Mouse (Mus musculus) limb, embryonic 12.5 days (tissue): Measurements from ENCODE around the gene Gm29609. TPM values are rescaled to one million over a fixed set of nuclear protein-coding genes. Genes with fewer than 3 reads are reported as not detected.

Source experiments
- ATAC-seq: fragments of 200-750 bp; cut with Nextera tagmentation; 2 replicates; pipeline ENCODE4 v1.8.0; 2017; ENCODE audit warnings: low read depth, moderate TSS enrichment; ENCODE audit not compliant: insufficient number of reproducible peaks, insufficient read depth, low FRiP score, low TSS enrichment
- H3K27ac ChIP-seq: fragments of 300-500 bp; sonication (generic); 2 replicates; pipeline ENCODE4 v1.5.1; 2016; ENCODE audit warnings: mild to moderate bottlenecking, moderate library complexity
- H3K27me3 ChIP-seq: fragments of 300-500 bp; sonication (generic); 2 replicates; pipeline ENCODE4 v1.6.1; 2016; ENCODE audit warnings: mild to moderate bottlenecking, moderate library complexity
- H3K36me3 ChIP-seq: fragments of 300-500 bp; sonication (generic); 2 replicates; pipeline ENCODE4 v1.6.1; 2016; ENCODE audit warnings: mild to moderate bottlenecking, moderate library complexity
- H3K4me1 ChIP-seq: fragments of 300-500 bp; sonication (generic); replicated peaks from 2 replicates; pipeline ENCODE4 v1.6.1; 2016
- H3K4me2 ChIP-seq: fragments of 300-500 bp; sonication (generic); 2 replicates; pipeline ENCODE4 v1.6.1; 2016; ENCODE audit warnings: mild to moderate bottlenecking, moderate library complexity
- H3K4me3 ChIP-seq: fragments of 300-500 bp; sonication (generic); replicated peaks from 2 replicates; pipeline ENCODE4 v1.5.1; 2016; ENCODE audit warnings: mild to moderate bottlenecking
- H3K9ac ChIP-seq: fragments of 300-500 bp; sonication (generic); replicated peaks from 2 replicates; pipeline ENCODE4 v1.6.1; 2016; ENCODE audit warnings: mild to moderate bottlenecking, moderate library complexity
- H3K9me3 ChIP-seq: fragments of 300-500 bp; sonication (generic); 2 replicates; pipeline ENCODE4 v1.6.1; 2016; ENCODE audit warnings: mild to moderate bottlenecking, moderate library complexity
- WGBS: fragments of 180-500 bp; shearing (Covaris S2); methylation state at CpG from one replicate; pipeline ENCODE4 v1.1.7; 2016; 5-methylcytosine and 5-hydroxymethylcytosine counted together
- polyA plus RNA-seq: library from polyadenylated mRNA; unstranded; fragments of >200 nt; fragmentation: Nextera tagmentation; extraction: Ambion mirVana; gene quantifications from 2 replicates; pipeline ENCODE4 v1.2.1, GENCODE M21; 2016

The Gm29609 gene
- polyA plus RNA-seq, 1 experiment from 2014 or later, result 0.80 TPM

DNA sequence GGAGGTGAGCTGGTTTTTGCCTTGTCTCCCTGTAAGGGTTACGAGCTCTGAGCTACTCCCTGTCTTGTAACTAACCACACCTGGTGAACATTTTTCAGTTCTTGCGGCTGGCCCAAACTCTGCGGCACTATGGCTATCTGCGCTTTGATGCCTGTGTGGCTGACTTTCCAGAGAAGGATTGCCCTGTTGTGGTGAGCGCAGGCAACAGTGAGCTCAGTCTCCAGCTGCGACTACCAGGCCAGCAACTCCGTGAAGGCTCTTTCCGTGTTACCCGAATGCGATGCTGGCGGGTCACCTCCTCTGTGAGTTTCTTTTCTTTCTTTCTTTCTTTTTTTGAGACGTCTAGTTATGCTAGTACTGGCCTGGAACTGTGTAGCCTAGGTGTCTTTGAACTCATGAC, 17.4 kb upstream of the Gm29609 start:
- 91% methylated on average over 12 of the region's 12 CpGs for WGBS
- Histone ChIP-seq H3K27ac (no peak overlapping the region), H3K4me1 (peaks cover 23% of the 10 kb centered on the region), H3K9me3 (peaks cover 5% of the 10 kb centered on the region), H3K27me3 (no peaks in the 10 kb centered on the region), H3K4me3 (0 out of 2 replicates have a peak overlapping the region, but pooled peaks have one; percentile 1), H3K36me3 (peaks cover 65% of the 10 kb centered on the region), H3K4me2 (no peak overlapping the region), H3K9ac (no peak overlapping the region)
- ATAC-seq, result no peak

GRCm38 (mm10) chr5:31196207-31196606, 16.5 kb upstream of the Gm29609 start:
- 92% methylated on average over 10 of the region's 10 CpGs for WGBS
- peaks cover 68% of the 10 kb centered on the region for H3K36me3 ChIP-seq
- no peak overlapping the region for H3K27ac ChIP-seq
- H3K27me3 ChIP-seq, result no peaks in the 10 kb centered on the region
- no peak for ATAC-seq
- H3K9ac ChIP-seq, result no peak overlapping the region
- no peak overlapping the region for H3K4me2 ChIP-seq
- peaks cover 5% of the 10 kb centered on the region for H3K9me3 ChIP-seq
- peaks cover 29% of the 10 kb centered on the region for H3K4me1 ChIP-seq
- no peak overlapping the region for H3K4me3 ChIP-seq

DNA sequence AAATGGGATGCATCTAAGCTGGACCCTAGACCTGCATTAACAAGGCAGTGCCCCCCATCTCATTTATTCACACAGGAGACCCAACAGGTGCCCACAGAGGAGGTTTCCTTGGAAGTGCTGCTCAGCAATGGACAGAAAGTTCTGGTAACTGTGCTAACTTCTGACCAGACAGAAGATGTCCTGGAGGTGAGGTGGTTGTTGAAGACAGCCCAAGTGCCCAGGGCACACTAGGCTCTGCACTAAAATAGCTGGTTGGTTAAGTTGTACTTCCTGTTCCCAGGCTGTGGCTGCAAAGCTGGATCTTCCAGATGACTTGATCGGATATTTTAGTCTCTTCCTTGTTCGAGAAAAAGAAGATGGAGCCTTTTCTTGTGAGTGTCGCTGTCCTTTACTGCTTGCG, 16.0 kb upstream of the Gm29609 start:
- WGBS, result 93% methylated on average over 4 of the region's 4 CpGs
- Histone ChIP-seq H3K27ac (no peak overlapping the region), H3K9me3 (peaks cover 5% of the 10 kb centered on the region), H3K4me2 (no peak overlapping the region), H3K27me3 (no peaks in the 10 kb centered on the region), H3K9ac (no peak overlapping the region), H3K36me3 (peaks cover 71% of the 10 kb centered on the region), H3K4me3 (no peak overlapping the region), H3K4me1 (peaks cover 24% of the 10 kb centered on the region)
- ATAC-seq, result no peak

- Histone ChIP-seq H3K27me3 (no peaks in the 10 kb centered on the region), H3K27ac (no peak overlapping the region), H3K9me3 (no peaks in the 10 kb centered on the region), H3K36me3 (peaks cover 71% of the 10 kb centered on the region), H3K4me3 (peak overlapping the region; percentile 87), H3K9ac (no peak overlapping the region), H3K4me2 (peak overlapping the region; percentile 88), H3K4me1 (peaks cover 19% of the 10 kb centered on the region)
- ATAC-seq, result no peak
- WGBS, result 91% methylated on average over 16 of the region's 16 CpGs
Observed at GRCm38 (mm10) chr5:31194486-31195485, 15.1 kb upstream of the Gm29609 start.

DNA sequence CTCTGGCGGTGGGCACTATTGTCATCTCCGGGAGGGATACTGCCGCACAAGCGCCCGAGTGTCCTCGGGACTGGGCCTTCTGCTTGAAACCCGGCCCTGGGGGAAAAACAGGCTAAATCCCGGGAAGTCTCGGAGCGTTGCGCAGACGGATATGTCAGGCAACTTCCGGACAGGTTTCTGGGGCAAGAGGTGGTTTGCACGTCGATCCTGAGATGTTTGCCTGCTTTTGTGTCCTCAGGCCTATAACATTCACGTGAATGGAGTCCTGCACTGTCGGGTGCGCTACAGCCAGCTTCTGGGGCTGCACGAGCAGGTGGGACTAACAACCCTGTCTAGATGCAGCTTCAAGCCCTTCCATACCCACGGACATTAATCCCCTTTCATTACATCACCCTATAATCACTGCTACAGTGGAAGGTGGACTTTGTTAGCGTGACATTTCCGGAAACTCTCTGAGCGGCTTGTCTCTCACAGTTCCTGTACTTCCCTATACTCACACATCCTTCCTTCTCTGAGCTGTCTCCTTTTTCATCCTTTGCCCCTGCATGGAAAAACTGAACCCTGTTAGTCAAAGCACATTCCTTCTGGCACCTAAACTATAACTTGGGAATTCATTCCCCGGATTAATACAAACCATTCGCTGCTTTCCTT, 14.0 kb upstream of the Gm29609 start:
- peaks cover 69% of the 10 kb centered on the region for H3K36me3 ChIP-seq
- WGBS, result 12% methylated on average over 25 of the region's 25 CpGs
- no peak for ATAC-seq
- peak overlapping the region; percentile 87 for H3K9ac ChIP-seq
- H3K4me1 ChIP-seq, result peaks cover 19% of the 10 kb centered on the region
- H3K27me3 ChIP-seq, result no peaks in the 10 kb centered on the region
- H3K9me3 ChIP-seq, result no peaks in the 10 kb centered on the region
- peak overlapping the region; percentile 87 for H3K4me3 ChIP-seq
- H3K27ac ChIP-seq, result peak overlapping the region; percentile 86
- H3K4me2 ChIP-seq, result peak overlapping the region; percentile 88

- Histone ChIP-seq H3K4me3 (peak within 1 kb of the TSS; percentile 87), H3K4me2 (peak within 1 kb of the TSS; percentile 88), H3K4me1 (peaks cover 19% of the 10 kb centered on the region), H3K36me3 (peaks cover 69% of the 10 kb centered on the region), H3K9ac (peak within 1 kb of the TSS; percentile 87), H3K27ac (peak within 1 kb of the TSS; percentile 86), H3K27me3 (no peaks in the 10 kb centered on the region), H3K9me3 (no peaks in the 10 kb centered on the region)
- ATAC-seq, result peak; percentile 96
- under 1% methylated on average over 48 of the region's 48 CpGs for WGBS
Observed at GRCm38 (mm10) chr5:31192939-31193630, 13.4 kb upstream of the Gm29609 start, which contains the start of the genes Snx17 and Eif2b4. Gene Snx17 (plus strand): TSS chr5:31193227. Gene Eif2b4 (minus strand): TSS chr5:31193430.

DNA sequence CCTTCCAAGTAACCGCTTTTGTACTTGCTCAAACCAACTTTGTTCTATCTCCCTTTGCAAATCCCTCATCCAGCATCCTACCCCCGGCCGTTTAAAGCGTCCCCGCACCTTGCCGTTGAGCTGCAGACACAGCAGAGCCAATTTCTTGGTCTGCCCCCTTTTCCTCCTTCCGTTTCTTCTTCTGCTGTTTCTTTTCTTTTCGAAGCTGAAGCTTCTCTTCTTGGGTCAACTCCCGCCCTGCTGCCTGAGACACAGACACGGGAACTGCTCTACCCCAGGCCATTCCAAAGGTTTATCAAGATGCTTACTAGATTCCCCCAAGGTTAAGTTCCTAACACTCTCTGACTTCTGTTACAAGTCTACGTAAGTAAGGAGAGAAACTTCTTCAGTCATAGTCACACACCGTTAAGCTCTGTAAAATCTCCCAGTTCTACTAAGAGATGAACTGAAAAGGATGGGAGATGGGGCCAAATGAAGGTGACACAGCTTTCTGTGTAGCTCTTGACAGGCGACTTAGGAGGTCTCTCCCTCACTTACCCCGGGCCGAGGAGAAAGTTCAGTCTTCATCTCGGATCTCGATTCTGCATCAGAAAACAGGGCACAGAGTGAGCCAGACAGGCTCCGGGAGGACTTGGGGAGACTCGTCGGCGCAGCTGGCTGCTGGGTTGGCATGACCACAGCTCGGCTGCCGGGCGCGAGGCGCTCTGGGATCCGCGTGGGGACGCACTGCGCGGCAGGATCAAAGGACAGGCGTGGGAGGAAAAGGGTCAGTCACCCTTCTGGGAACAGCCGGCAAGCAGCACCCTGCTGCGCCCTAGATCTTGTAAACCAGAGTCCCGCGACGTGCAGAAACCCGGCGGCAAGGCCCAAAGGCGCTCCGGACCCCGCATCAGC, 12.6 kb upstream of the Gm29609 start:
- Histone ChIP-seq H3K9ac (peak overlapping the region; percentile 87), H3K27ac (peak overlapping the region; percentile 80), H3K4me3 (peak overlapping the region; percentile 87), H3K4me2 (peak overlapping the region; percentile 88), H3K27me3 (no peaks in the 10 kb centered on the region), H3K9me3 (no peaks in the 10 kb centered on the region), H3K36me3 (peaks cover 69% of the 10 kb centered on the region), H3K4me1 (peaks cover 19% of the 10 kb centered on the region)
- 13% methylated on average over 42 of the region's 42 CpGs for WGBS
- peak; percentile 46 for ATAC-seq

DNA sequence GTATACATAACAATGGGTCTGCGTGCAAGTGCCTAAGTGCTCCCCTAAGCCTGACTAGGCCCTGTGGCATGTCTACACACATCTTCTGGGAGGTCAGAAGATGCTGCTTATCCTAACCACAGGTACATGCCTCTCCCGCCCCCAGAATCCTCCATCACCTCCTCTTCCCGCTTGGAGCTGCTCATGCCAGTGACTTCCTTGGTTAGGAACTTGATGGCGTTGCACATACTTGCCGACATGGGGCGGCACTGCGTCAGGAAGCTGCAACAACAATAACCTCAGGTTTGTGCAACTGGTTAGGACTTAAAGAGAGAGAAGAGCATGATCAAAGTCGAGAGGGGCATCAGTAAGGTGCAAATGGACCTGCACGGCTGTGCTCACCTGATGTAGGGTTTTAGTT, 10.5 kb upstream of the Gm29609 start:
- 90% methylated on average over 9 of the region's 9 CpGs for WGBS
- no peaks in the 10 kb centered on the region for H3K9me3 ChIP-seq
- no peak overlapping the region for H3K27ac ChIP-seq
- peaks cover 19% of the 10 kb centered on the region for H3K4me1 ChIP-seq
- no peaks in the 10 kb centered on the region for H3K27me3 ChIP-seq
- no peak overlapping the region for H3K9ac ChIP-seq
- H3K4me2 ChIP-seq, result no peak overlapping the region
- H3K36me3 ChIP-seq, result peaks cover 56% of the 10 kb centered on the region
- H3K4me3 ChIP-seq, result no peak overlapping the region
- ATAC-seq, result no peak

DNA sequence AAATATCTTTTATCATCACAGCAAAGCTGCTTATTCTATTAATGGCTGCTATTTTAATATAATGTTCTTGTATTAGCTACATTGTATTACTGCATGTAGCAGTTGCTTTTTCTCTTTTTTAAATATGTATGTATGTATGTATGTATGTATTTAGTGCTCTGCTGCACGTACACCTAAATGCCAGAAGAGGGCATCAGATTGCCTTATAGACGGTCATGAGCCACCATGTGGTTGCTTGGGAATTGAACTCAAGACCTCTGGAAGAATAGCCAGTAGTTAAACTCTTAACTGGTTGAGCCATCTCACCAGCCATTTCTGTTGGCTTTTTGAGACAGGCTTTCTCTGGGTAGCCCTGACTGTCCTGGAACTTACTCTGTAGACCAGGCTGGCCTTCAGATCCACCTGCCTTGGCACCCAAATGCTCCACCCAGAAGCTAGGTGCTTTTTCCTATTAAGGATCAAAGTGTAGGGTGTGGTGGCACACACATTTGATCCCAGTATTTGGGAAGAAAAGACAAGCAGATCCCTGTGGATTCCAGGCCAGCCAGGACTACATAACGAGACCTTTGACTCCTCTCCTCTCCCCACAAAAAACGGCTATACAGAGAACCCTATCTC, 8.6 kb upstream of the Gm29609 start:
- no peaks in the 10 kb centered on the region for H3K27me3 ChIP-seq
- peaks cover 10% of the 10 kb centered on the region for H3K4me1 ChIP-seq
- no peak overlapping the region for H3K9ac ChIP-seq
- ATAC-seq, result no peak
- H3K4me3 ChIP-seq, result no peak overlapping the region
- H3K27ac ChIP-seq, result no peak overlapping the region
- no peaks in the 10 kb centered on the region for H3K9me3 ChIP-seq
- WGBS, result 77% methylated on average over 4 of the region's 4 CpGs
- no peak overlapping the region for H3K4me2 ChIP-seq
- peaks cover 47% of the 10 kb centered on the region for H3K36me3 ChIP-seq

DNA sequence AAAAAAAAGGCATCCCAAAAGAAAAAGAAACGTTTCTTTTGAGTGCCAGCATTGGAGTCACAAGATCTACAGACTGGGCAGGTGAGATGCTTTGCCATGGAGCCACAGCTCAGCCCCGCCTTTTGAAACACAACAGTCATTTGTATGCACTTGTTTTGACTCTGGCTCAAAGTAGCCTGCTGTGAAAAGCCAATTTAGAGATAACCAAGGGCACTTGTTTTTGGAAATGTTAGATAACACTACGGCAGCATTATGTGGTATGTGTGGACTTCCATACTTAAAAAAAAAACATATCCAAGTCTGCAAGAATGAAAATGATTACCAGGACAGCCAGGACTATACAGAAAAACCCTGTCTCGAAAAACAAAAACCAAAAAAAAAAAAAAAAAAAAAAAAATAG, 4.0 kb upstream of the Gm29609 start:
- Histone ChIP-seq H3K4me3 (no peak overlapping the region), H3K27me3 (no peaks in the 10 kb centered on the region), H3K27ac (no peak overlapping the region), H3K4me1 (peaks cover 4% of the 10 kb centered on the region; the same call in 1 of the 2 replicates), H3K9me3 (no peaks in the 10 kb centered on the region), H3K36me3 (peaks cover 22% of the 10 kb centered on the region), H3K9ac (no peak overlapping the region), H3K4me2 (no peak overlapping the region)
- 57% methylated on average over 4 of the region's 4 CpGs for WGBS
- no peak for ATAC-seq
